Mouse (Mus musculus): ENCODE measurements at regions not wholly inside any gene's neighbourhood (a gene's known extent, or its start where the extent isn't known, plus 50 kb on each side); places are given as distances from the start of the nearest gene placed in this dataset.
"Not testable (repeated sequence)": the region's sequence is repeated elsewhere in the genome, so short reads cannot be mapped to it uniquely, and the experiment has no call there.

DNA sequence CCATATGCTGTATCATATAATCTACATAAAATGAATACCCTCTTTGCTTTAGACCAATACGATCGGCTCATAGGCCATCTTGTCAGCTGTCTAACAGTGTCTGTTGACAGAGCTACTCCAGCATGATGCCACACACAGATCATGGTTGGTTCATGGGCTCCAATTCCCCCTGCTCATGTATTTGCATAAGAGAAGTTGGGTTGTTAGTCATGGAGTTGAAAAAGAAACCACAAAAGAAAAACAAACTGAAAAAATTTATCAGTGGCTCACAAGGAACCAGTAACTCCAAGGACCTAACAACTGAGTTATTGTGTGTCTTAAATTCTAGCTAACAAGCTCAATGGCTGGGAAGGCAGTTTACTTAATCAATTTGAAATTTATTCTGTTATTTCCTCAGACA lies 176.1 kb upstream of the Arhgap18 start:
- ATAC-seq (ENCODE audit: low TSS enrichment) = no peak

DNA sequence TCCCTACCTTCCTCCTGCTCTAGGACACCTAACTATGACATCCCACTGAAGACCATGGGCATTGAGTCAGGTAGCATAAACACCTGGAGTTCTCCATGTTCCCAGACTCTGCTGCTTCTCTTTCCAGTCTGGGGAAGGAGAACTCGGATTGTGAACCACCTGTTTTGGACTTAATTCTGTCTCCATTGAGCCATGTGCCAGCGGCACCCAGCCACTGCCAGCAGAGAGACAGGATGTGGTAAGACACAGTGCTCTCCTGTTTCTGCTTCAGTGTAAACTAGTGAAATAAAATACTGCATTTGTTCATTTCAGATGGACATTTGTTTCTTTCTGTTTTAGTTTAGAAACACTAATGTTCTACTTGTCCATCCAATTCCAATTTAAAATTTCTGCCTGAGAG lies 168.1 kb upstream of the Arhgap18 start:
- ATAC-seq (ENCODE audit: low TSS enrichment) = no peak

DNA sequence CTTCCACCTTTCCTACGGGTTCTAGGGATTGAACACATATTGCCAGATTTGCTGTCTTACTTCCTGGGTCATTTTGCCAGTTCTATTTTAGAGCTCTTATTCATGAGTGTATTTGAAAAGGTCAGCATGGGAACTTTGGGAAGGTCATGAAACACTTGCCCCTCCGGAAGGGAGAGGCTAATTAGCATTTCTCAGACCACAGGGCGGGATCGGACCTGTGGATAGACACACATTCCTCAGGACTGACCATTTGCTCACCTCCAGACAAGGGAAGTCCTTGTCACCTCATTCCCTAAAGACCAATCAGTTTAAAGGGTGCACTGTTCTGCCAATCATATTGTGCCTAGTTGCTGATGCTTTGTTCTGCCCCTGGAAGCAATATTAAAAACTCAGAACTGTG lies 146.1 kb upstream of the Arhgap18 start:
- ATAC-seq (ENCODE audit: low TSS enrichment) = not testable (repeated sequence)

DNA sequence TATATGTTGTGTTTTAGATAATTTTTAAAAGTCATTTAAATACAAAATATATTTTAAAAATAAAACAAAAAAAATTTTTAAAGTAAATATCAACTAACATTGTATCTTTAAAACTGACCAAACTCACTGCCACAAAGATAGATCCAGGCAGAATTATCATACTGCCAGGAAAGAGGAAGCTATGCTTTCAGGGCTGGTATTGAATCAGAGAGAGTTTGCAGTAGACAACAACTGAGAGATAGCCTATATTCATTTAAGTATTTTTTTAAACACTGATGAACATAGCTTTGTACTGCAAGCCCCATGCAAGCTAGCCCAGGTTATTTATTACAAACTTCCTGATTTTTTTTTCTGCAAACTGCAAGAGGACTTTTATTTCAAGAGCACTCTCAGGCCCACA lies 142.0 kb upstream of the Arhgap18 start:
- no peak for ATAC-seq (ENCODE audit: low TSS enrichment)

DNA sequence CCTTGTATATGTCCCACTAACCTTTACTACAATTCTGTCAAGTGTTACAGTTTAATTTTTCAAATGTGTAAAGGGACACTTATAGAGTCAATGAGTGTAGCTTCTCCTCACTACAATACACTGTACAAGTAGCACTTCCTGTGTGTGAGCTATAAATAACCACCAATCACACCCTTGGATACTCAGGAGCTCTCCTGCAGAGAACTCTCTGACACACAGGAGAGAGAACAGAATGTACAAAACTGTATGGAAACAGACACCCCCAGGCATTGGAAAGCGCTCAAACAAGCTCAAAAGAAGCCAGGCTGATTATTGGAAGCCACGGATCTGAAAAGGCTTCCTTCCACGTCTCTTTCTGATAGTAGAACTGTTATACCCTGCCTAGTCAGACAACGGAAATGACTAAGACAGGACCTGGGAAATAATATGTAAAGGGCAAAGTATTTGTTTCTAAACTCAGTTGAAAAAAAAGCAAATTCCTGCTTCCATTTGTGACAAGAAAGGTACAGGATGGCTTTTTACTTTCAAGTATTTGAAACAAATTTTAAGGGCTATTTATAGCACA lies 122.9 kb upstream of the Arhgap18 start:
- ATAC-seq (ENCODE audit: low TSS enrichment) = peak; percentile 34

DNA sequence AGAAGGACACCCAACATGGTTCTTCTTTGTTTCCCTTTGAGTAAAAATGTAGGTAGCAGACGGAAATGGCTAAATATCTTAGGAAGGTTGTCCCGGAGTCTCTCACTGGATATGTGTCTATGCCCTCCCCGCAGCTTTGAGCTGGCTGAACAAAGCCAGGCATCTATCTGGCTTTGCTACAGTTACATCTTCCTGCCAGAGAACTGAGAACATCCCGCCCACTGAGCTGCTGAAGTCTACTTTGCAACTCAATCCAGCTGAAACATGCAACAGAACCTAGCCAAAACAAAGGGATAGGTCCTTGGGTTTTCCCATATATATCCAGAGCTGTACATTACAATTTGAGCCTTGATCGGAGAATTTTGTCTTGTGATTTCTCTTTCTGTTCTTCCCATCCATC lies 121.0 kb upstream of the Arhgap18 start:
- peak; percentile 92 for ATAC-seq (ENCODE audit: low TSS enrichment)

DNA sequence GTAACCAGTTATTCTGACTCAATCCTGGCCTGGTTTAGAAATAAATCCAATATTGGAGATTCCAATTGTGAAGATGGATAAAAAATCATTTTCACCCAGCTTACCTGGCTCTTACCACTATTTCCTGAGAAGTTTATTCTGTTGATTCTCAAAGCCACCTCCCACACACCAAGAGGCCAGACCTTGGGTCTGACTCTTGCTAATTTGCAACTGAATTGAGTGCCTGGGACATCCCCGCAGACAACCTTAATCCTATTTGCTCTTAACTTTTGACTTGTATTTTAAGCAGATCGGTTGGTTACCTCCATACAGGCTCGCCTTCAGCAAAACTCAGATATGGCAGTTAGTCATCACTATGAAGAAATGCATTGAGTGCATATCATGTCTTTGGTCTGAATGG lies 115.8 kb upstream of the Arhgap18 start:
- no peak for ATAC-seq (ENCODE audit: low TSS enrichment)

DNA sequence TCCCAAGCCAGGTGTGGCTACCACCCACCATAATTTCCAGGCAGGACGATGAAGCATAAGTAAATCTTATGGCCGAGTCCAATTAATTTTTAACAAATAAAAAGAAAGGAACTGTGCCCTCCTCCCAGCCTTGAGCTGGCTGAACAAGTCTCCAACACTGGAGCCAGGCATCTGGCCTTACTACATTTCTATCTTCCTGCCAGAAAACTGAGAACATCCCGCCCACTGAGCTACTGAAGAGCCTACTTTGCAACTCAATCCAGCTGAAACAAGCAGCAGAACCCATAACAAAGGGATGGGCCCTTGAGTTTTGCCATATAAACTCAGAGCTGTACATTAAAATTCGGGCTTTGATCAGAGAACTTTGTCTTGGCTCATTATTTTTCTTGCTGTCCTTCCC lies 115.2 kb upstream of the Arhgap18 start:
- ATAC-seq (ENCODE audit: low TSS enrichment) = peak; percentile 95

DNA sequence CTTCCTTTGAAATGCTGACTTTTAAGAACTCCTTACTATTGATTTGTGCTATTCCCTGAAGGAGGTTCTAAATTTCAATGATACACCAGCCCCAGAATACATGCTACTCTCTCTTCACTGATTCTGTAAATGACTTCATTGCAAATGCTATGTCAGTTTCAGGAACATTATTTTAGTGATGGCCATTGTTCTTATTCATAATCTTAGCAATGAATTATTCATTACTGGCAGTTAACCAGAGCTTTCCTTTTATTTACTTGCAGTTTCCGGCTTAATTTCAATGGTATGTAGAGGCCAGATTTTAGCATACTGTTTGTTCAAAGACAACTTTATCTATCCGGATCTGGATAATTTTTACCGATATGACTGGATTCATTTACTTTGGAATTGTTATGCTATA lies 114.1 kb upstream of the Arhgap18 start:
- no peak for ATAC-seq (ENCODE audit: low TSS enrichment)

DNA sequence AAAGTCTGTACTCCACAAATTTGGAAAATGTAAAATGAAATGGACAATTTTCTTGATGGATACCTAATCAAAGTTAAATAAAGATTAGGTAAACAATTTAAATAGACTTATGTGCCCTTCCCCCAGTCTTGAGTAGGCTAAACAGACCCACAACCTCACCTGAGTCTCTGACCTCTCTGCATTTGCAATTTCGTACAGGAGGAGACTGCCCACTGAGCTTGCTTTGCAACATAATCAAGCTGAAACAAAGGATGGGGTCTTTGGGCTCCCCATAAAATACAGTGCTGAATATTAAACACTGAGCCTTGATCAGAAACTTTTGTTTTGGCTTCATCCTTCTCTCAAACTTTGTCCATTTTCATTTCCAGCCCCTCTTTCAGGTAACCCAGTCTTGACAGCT lies 100.1 kb upstream of the Arhgap18 start:
- ATAC-seq (ENCODE audit: low TSS enrichment) = no peak

DNA sequence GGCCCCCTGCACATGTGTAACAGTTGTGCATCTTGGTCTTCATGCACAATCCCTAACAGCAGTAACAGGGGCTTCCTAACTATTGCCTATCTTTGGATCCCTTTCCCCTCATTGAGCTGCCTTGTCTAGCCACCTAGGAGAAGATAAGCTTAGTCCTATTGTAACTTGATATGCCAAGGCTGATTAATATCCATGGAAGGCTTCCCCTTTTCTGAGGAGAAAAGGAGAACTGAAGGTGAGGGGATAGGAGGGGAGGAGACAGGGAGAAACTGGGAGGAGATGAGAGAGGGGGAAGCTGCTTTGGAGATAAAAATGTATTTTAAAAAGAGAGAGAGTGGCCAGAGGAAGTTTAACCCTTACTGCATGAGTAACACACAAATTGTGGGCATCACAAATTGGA lies 89.0 kb upstream of the Arhgap18 start:
- no peak for ATAC-seq (ENCODE audit: low TSS enrichment)

DNA sequence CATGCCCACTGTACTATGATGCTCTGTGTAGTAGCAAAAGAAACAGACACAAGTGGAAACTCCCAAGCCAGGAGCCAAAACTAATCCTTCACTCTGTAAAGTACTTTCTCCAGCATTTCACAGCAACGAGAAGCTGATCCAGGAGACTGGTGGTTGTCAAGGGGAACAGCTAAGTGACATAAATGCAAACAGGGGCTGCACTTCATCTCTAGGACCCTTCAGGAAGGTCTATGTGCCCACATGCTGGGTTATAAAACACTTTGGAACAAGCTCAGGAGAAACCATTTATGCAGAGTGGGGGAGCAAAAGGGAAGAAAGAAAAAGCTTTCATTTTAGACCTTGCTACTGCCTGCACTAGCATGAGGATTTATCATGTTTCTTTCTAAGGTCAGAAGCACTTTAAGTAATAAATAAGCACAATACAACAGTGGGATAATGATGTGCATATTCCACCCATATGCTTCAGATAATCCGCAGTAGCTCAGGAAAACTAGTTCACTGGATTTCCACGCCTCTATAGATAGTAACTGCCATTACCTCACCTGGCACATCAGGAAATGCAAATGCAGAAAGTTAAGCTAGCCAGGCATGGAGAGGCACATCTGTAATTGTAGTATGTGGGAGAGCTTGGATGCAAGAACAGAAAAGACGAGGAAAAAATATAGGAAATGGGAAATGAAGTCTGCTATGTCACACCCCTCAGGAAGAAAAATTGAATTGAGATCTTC lies 73.6 kb upstream of the Arhgap18 start:
- peak; percentile 50 for ATAC-seq (ENCODE audit: low TSS enrichment)

DNA sequence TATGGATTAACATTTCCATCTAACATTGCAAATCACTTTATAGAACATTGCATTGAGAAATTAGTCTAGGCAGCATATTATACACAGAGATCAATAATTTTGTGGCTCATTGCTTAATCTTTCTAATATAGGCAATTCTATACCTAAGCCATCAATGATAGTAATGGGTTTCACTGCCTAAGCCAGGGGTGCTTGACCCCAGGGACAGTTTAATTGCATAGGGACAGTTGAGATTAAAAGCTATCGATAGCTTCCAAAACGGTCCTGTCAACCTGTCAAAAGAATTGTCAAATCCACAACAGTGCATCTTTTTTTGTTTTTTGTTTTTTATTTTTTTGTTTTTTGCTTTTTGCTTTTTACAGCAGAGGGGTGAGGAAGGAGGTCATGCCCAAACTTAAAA lies 58.5 kb upstream of the Arhgap18 start:
- no peak for ATAC-seq (ENCODE audit: low TSS enrichment)

DNA sequence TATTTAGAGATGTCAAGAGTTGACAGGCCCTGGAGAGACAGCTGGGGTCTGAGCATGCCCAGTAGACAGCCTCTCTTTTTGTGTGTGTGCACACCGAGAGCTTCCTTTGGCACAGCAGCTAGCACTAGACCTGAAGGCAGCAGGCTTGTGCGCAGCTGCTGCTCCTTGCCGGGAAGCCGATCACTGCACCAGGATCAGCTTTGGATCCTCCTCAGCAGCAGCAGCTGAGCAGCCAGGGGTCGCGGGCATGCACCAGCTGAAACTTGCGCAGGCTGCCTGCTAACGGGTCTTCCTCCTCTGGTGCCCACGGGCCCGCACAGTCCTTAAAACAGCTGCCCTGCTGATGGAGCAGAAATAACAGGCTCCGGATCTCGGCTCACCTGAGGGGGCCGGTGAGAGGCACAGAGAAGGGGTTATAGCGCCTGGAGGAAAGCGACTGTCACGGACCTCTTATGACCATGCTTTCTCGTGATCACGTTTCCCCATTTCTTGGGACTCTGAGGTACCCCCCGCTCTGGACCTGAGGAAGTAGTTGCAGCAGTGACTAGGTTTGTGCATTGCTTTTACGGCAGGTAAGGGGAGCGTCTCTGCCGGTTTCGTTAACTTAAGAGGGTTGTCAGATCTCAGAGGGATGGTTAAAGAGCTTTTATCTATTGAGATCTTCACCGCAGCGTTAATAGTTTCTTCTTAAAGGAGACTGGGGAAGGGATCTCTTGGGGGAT lies 57.8 kb upstream of the Arhgap18 start:
- ATAC-seq (ENCODE audit: low TSS enrichment) = peak; percentile 98

All from frontal cortex, adult (tissue).